Mouse (Mus musculus) gastrocnemius, postnatal 25 days (tissue): ENCODE results near the gene Gns. TPM values are rescaled to one million over a fixed set of nuclear protein-coding genes. Genes with fewer than 3 reads are reported as not detected.

Experiments
- DNase-seq: peaks from one replicate; pipeline ENCODE4 v3.0.0; 2022
- total RNA-seq, 2 experiments: library from RNA; stranded (reverse); gene quantifications; 1 replicate in 1 of 2; 2 replicates in 1 of 2; pipeline ENCODE4 v1.2.3; 2021

The Gns gene
- total RNA-seq, 2 experiments from 2014 or later, result 27.1 to 30.5 TPM

- DNase-seq, result peak; percentile 34
Observed at GRCm38 (mm10) chr10:121365781-121366272, 937 bp downstream of the Gns start.

DNA sequence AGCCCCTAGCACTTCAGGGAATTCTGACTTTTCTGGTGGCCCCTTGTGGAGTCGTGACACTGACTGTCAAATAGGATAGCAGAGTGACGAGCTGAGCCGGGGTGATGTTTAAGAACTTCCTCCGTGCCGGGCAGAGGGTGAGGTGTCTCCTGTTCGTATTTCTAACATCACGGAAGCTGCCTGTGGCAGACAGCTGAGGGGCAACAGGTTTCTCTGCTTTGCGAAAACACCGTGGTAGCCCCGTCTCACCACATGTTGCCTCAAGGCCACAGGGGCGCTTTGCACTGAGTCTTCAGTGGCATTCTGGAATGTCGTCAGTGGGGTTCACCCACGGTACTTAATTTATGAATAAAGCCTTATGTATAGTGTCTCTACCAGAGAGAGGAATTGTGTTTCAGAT is 2.4 kb downstream of the Gns start:
- no peak for DNase-seq

- no peak for DNase-seq
Observed at GRCm38 (mm10) chr10:121367780-121368179, 2.9 kb downstream of the Gns start.

DNA sequence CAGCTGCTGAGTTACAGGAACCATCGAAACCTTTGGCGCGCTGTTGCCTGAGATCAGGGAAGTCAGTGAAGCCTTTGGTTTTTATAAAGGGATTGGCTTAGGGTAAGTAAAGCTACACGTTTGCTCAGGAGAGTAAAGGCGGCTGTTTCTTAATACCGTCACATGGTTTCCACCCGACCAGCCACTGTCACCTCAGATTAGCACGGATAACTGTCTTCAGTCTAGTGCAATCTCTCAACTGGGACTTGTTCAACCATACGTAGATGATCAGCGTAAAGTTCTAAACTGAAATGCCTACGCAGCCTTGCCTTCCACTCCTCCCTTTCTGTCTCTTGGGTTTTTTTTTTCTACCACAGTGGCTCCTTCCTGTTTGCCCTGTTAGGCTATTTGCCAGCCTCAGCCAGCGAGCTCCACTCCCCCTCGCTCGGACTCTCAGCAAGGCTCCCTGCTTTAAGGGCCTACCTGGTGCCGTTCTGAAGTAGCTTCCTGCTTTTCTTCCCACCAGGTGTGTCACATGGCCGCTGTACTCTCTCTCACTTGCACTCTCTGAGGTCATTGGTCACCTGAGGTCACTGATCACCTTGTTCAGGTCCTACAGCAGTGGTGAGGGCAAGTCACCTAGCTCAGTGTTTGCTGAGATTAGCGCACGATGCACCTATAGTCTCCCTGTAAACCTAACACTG is 4.0 kb downstream of the Gns start:
- DNase-seq, result no peak

- no peak for DNase-seq
Observed at GRCm38 (mm10) chr10:121370777-121371176, 5.9 kb downstream of the Gns start.

GRCm38 (mm10) chr10:121374013-121374412 is 9.1 kb downstream of the Gns start:
- DNase-seq, result no peak

DNA sequence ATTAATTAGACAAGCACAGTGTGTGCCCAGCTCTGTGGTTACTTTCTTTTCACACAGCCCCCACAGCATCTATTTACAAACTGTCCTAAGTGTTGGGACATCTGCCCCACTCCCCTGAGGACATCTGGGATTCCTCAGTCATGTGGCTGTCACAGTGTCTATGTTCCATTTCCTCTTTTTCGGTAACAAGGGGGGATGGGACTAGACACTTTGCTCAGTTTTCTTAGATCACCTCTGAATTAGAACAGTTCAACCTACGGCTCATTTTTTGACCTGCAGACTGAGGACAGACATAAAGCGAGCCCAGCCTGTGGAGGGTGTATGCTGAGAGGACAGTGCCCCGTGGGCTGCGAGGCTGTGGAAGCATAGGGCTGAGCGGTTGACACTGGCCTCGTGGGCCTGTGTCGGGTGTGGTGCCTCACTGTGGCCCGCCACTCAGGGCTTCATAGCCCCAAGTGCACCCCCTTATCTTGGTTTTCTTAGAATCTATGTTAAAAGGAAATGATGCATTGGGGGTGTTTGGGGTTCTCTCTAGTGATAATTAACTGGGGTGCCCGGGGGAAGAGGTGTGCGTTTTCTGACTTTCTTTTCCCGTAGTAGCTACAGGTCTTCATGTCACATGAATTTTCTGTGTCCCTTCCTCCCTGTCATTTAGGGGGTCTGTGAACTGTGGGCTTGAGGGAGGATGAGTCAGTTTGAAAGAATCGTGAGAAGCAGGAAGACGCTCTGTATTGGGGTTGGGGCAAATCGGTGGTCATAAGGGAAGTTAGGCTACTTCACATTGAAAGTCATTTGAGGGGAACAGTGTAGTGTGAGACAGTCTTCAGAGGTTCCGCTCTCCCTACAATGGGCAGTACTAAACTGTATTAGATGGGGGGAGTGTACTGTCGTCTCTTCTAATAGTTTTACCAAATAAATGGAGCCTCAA is 10.1 kb downstream of the Gns start:
- no peak for DNase-seq

DNA sequence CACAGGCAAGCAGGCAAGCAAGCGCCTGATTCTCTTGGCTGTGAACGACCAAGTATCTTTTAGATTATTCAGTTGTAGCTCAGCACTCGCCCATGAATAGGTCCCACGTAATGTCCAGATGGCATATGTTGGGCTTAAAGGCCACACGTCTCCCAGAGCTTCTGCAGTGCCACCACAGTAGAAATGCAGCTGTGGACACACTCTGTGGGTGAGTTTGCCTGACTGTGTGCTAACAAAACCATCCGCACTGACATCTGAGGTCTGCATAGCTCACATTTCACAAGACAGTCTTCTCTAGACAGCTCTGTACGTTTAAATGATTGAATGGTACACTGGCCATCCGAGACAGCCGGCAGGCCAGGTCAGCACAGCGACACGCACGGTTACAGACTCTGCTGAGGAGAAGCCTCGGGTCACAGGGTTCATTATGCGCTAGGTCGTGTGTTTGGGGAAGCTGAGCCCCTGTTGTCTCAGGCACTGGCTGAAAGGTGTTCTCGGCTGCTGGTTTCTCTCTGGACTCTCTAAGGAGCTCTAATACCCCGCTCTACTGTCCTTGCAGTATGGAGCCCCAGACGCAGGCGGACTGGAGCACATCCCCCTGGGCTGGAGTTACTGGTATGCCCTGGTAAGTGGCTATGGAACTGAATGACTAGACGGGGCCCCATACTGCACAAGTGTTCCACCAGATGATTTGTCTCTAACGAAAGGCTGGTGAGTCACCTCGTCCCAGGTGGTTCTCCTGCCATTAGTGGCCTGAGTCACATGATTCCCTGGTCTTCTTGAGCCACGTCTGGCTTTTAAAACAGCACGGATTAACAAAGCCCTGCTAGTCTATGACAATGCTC is 11.0 kb downstream of the Gns start:
- no peak for DNase-seq

GRCm38 (mm10) chr10:121376530-121377271 is 11.8 kb downstream of the Gns start:
- no peak for DNase-seq

DNA sequence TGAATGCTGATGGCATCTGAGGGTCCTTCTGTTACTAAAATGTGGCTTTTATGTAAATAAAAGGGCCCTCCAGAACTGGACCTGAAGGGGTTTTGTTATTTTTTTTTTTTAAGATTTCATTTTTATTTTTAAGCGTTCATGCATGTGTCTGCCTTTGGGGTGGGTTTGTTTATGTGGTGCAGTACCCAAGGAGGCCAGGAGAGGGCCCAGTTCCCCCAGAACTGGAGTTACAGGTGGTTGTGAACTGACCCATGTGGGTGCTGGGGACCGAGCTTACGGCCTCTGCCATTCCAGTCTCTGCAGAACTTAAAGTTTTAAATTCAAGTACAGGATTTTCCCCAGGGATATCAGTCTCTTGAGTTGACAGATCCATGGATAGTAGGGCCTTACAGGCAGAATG is 14.5 kb downstream of the Gns start:
- no peak for DNase-seq

DNA sequence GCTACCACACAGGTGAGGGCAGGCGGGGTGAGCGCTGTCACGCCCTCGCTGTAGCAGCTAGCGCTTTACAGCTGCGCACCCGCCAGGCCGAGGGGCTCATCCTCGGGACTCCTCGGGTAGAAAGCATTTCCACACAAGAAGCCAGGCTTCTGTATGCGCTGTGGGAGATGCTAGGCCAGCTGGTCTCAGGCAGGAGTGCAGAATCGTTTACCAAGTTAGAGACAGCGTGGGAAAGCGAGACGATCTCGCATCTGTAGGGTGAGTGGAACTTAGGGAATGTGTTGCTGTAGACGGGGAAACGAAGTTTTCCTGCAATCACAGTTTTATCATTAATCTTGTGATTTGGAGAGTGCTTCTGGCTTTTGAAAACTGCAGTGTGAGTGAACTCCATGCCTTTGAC is 16.4 kb downstream of the Gns start:
- no peak for DNase-seq

- DNase-seq, result no peak
Observed at GRCm38 (mm10) chr10:121384710-121385109, 19.8 kb downstream of the Gns start.

- DNase-seq, result no peak
Observed at GRCm38 (mm10) chr10:121385695-121386094, 20.8 kb downstream of the Gns start.

GRCm38 (mm10) chr10:121386347-121386746 is 21.5 kb downstream of the Gns start:
- peak; percentile 58 for DNase-seq

DNA sequence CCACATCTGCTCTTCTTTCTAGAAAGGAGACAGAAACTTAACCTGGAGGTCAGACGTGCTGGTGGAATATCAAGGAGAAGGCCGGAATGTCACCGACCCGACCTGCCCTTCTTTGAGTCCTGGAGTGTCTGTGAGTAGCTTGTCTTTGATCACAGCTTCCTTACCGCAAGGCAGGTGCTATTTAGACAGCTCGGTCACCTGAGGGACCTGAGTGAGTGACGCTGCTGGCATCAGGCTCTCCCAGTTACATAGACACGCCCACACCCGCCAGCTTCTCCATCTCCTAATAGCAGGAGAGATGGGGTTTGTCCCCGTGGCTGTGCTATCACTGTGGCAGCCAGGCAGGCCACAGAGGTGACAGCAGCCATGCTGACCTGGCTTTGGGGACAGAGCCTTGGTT is 25.7 kb downstream of the Gns start:
- no peak for DNase-seq

GRCm38 (mm10) chr10:121391901-121392300 is 27.0 kb downstream of the Gns start:
- DNase-seq, result no peak

GRCm38 (mm10) chr10:121394270-121394669 is 29.4 kb downstream of the Gns start:
- no peak for DNase-seq

- no peak for DNase-seq
Observed at GRCm38 (mm10) chr10:121394789-121395325, 30.0 kb downstream of the Gns start.

- DNase-seq, result no peak
Observed at GRCm38 (mm10) chr10:121395542-121396176, 30.8 kb downstream of the Gns start.

DNA sequence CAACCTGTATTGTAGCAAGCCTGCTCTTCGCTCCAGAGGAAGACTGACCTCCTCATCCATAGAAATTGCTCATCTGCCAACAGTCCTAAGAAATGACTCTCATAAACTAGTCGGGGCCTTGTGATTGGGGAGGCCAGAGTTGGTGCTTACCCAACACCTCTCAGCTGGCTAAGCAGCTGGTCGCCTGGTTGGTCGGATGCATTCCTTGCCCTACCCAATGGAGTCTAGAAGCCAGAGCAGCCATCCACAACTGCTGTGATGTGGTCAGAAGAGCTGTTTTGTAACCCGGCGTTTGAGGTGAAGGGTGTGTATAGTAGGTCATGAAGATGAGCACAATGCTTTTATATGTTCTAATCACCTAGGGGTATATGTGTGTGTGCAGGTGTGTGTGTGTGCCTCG is 33.7 kb downstream of the Gns start:
- DNase-seq, result no peak

- DNase-seq, result no peak
Observed at GRCm38 (mm10) chr10:121401005-121401404, 36.1 kb downstream of the Gns start.
